Mouse (Mus musculus): ENCODE measurements around the gene Sec23a.

DNA sequence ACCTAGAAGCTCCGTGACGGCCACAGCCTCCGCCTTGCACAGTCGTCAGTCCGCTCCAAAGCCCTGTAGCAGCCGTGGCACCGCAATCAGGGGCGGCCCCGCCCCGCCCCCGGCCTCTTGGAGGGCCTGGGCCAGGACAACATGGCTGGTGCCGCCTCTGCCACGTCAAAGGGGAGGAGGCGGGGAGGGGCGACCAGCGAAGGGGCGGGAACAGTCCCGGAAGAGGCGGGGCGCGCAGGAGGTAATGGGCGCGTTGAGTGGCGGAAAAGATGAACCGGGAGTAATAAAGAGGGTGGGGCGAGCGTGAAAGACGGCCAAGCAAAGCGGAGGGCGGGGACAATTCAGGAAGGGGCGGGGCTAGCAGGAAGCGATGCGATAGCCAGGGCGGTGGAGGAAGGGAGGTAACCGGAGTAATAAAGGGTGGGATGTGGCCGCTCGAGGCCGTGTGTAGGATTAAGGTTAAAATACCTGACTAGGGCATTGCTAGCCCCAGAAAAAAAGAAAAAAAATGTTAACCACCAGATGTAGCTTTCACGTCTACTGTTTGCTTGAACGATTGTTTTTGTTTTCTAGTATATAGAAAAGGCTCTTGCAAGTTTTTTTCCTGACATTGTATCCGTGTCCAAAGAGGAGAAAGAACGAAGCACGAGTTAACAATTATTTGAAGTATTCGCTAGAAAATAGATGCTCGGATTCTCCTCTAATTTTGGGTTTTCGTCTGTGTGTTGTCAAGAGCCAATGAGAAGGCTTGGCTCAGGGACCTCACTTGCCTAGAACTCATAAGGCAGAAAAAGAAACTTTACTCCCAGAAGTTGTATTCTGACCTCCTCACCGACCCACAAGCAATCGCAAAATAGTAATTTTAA, at the start of gene Sec23a:
- TF ChIP-seq CTCF (IDR thresholded peaks at IDR 0.05) = no peak
- TF ChIP-seq EP300 (IDR thresholded peaks at IDR 0.05) = no peak; the same call in 1 of the 2 replicates
